Mouse (Mus musculus) ES-E14 (cell line): ENCODE results near the gene Gigyf2. TPM values are rescaled to one million over a fixed set of nuclear protein-coding genes. Genes with fewer than 3 reads are reported as not detected.
"Not testable (repeated sequence)": the region's sequence is repeated elsewhere in the genome, so short reads cannot be mapped to it uniquely, and the experiment has no call there.

ENCODE experiments used
- DNase-seq: peaks from one replicate; pipeline ENCODE4 v3.0.0-alpha.2; 2013; ENCODE audit warnings: low read depth, low spot score
- H3K27ac ChIP-seq: 2 replicates; pipeline ENCODE4 v1.5.1; 2012; ENCODE audit warnings: low read depth, mild to moderate bottlenecking, low read length, moderate library complexity, mixed read lengths; ENCODE audit not compliant: poor library complexity, insufficient read depth, severe bottlenecking
- H3K36me3 ChIP-seq: 2 replicates; pipeline ENCODE4 v1.6.1; 2012; ENCODE audit warnings: mild to moderate bottlenecking, low read length, moderate library complexity, mixed read lengths; ENCODE audit not compliant: control insufficient read depth, poor library complexity, insufficient read depth, severe bottlenecking
- H3K4me1 ChIP-seq, 2 experiments: fragments of 150-350 bp in 1 of 2; sonication (generic) in 1 of 2; 2 replicates each; pipeline ENCODE4 v1.6.1; 2012; ENCODE audit warnings: low read length in 2 of 2, mild to moderate bottlenecking in 1 of 2, mixed read lengths in 1 of 2; ENCODE audit not compliant: control insufficient read depth in 2 of 2, insufficient read depth in 2 of 2, poor library complexity in 1 of 2
- H3K4me3 ChIP-seq, 2 experiments: fragments of 150-350 bp in 1 of 2; sonication (generic) in 1 of 2; 2 replicates each; pipeline ENCODE4 v1.5.1; 2012; ENCODE audit warnings: low read length in 2 of 2, low read depth in 1 of 2, mild to moderate bottlenecking in 1 of 2, mixed read lengths in 1 of 2; ENCODE audit not compliant: insufficient read depth in 1 of 2, poor library complexity in 1 of 2, severe bottlenecking in 1 of 2
- H3K9ac ChIP-seq: 2 replicates; pipeline ENCODE4 v1.6.1; 2012; ENCODE audit warnings: low read depth, mild to moderate bottlenecking, low read length, mixed read lengths; ENCODE audit not compliant: poor library complexity, insufficient read depth, severe bottlenecking
- H3K9me3 ChIP-seq: fragments of 150-350 bp; sonication (generic); 2 replicates; pipeline ENCODE4 v1.6.1; 2012; ENCODE audit warnings: low read depth, mild to moderate bottlenecking, low read length; ENCODE audit not compliant: control insufficient read depth, insufficient read depth
- CHD2 ChIP-seq: IDR thresholded peaks from 2 replicates; pipeline ENCODE4 v1.6.1; 2014; ENCODE audit warnings: mild to moderate bottlenecking, low read depth, low read length, inconsistent platforms
- HCFC1 ChIP-seq: IDR thresholded peaks from 2 replicates; pipeline ENCODE4 v1.6.1; 2012; ENCODE audit warnings: low read length, inconsistent platforms, borderline replicate concordance; ENCODE audit not compliant: insufficient read depth
- MAFK ChIP-seq: IDR thresholded peaks from 2 replicates; pipeline ENCODE4 v1.6.1; 2014; ENCODE audit warnings: mild to moderate bottlenecking, low read depth, low read length, inconsistent platforms; ENCODE audit not compliant: insufficient read depth
- ZC3H11A ChIP-seq: IDR thresholded peaks from 2 replicates; pipeline ENCODE4 v1.6.1; 2012; ENCODE audit warnings: low read depth, mild to moderate bottlenecking, inconsistent platforms, low read length, borderline replicate concordance
- ZNF384 ChIP-seq: IDR thresholded peaks from 2 replicates; pipeline ENCODE4 v1.6.1; 2012; ENCODE audit warnings: low read depth, low read length, inconsistent platforms
- in situ Hi-C, 2 experiments: fragments of 600-800 bp; cut with MboI; formaldehyde crosslinking; loops; one replicate each; pipeline ENCODE4 v1.15.1; 2025; ENCODE audit warnings: low sequenced_read_pairs in 2 of 2, inconsistent platforms in 1 of 2; ENCODE audit not compliant: unreplicated experiment in 2 of 2
- total RNA-seq: library from RNA; depleted of rRNA; stranded (reverse); fragments of 300-350 nt; gene quantifications from 2 replicates; pipeline ENCODE4 v1.2.3, GENCODE M21; 2012

Gene Gigyf2
- total RNA-seq, 1 experiment = 58.7 TPM

GRCm38 (mm10) chr1:87467469-87467868, 140.7 kb downstream of the Gigyf2 start:
- H3K27ac ChIP-seq = no peak overlapping the region
- H3K9me3 ChIP-seq = no peaks in the 10 kb centered on the region
- no peak overlapping the region for H3K4me3 ChIP-seq
- DNase-seq = no peak
- no peak overlapping the region for H3K9ac ChIP-seq
- no peaks in the 10 kb centered on the region for H3K36me3 ChIP-seq
- in situ Hi-C loops = no loop called here
- peaks cover 0 to 2% of the 10 kb centered on the region in 2 experiments; a peak in 1 of 4 replicates for H3K4me1 ChIP-seq
- no peak for TF ChIP-seq HCFC1
- no peak for TF ChIP-seq MAFK
- TF ChIP-seq ZNF384 = no peak
- no peak for TF ChIP-seq CHD2
- no peak for TF ChIP-seq ZC3H11A

GRCm38 (mm10) chr1:87468321-87468720, 141.5 kb downstream of the Gigyf2 start:
- in situ Hi-C loops = no loop called here
- Histone ChIP-seq H3K4me1 (peaks cover 0 to 2% of the 10 kb centered on the region in 2 experiments; a peak in 1 of 4 replicates), H3K9ac (no peak overlapping the region), H3K9me3 (no peaks in the 10 kb centered on the region), H3K36me3 (no peaks in the 10 kb centered on the region), H3K4me3 (no peak overlapping the region), H3K27ac (no peak overlapping the region)
- TF ChIP-seq MAFK (no peak), ZC3H11A (no peak), HCFC1 (no peak), CHD2 (no peak), ZNF384 (no peak)
- no peak for DNase-seq

- H3K4me1 ChIP-seq, H3K27ac ChIP-seq, H3K36me3 ChIP-seq, H3K9me3 ChIP-seq, DNase-seq, in situ Hi-C loops: not testable (repeated sequence)
- peak within 1 kb of the TSS; percentile 4; the same call in 1 of the 2 replicates for H3K9ac ChIP-seq
- H3K4me3 ChIP-seq = peak within 1 kb of the TSS in 1 of 2 experiments; percentile 7; a peak in 1 of 4 replicates
Observed at GRCm38 (mm10) chr1:87469971-87470370, 143.2 kb downstream of the Gigyf2 start, which contains the start of gene Snorc. Gene Snorc (plus strand): TSS chr1:87470271.

GRCm38 (mm10) chr1:87471914-87472313, 145.1 kb downstream of the Gigyf2 start:
- Histone ChIP-seq H3K36me3 (no peaks in the 10 kb centered on the region), H3K9me3 (no peaks in the 10 kb centered on the region), H3K4me3 (no peak overlapping the region), H3K4me1 (peaks cover 0 to 10% of the 10 kb centered on the region in 2 experiments; a peak in 1 of 4 replicates), H3K9ac (no peak overlapping the region), H3K27ac (no peak overlapping the region)
- in situ Hi-C loops = no loop called here
- DNase-seq = no peak
- TF ChIP-seq ZNF384 (no peak), ZC3H11A (no peak), HCFC1 (no peak), CHD2 (no peak), MAFK (no peak)

GRCm38 (mm10) chr1:87472576-87472975, 145.8 kb downstream of the Gigyf2 start:
- no peaks in the 10 kb centered on the region for H3K9me3 ChIP-seq
- no peaks in the 10 kb centered on the region for H3K36me3 ChIP-seq
- H3K4me3 ChIP-seq = no peak overlapping the region
- H3K9ac ChIP-seq = no peak overlapping the region
- H3K27ac ChIP-seq = no peak overlapping the region; the same call in 1 of the 2 replicates
- DNase-seq = no peak
- in situ Hi-C loops = no loop called here
- TF ChIP-seq ZNF384 (no peak), ZC3H11A (no peak), MAFK (no peak), CHD2 (no peak), HCFC1 (no peak)
- peaks cover 0 to 10% of the 10 kb centered on the region in 2 experiments; a peak in 1 of 4 replicates for H3K4me1 ChIP-seq
